Mouse (Mus musculus) lung, postnatal 36 days (tissue): ENCODE measurements around the gene Fkbp2.
A peak's percentile ranks its signal among the peaks of the same experiment; 100 is the strongest.

ENCODE experiments used
- DNase-seq: peaks from one replicate; pipeline ENCODE4 v3.0.0; 2022; ENCODE audit warnings: mixed read lengths

Gene Fkbp2

DNA sequence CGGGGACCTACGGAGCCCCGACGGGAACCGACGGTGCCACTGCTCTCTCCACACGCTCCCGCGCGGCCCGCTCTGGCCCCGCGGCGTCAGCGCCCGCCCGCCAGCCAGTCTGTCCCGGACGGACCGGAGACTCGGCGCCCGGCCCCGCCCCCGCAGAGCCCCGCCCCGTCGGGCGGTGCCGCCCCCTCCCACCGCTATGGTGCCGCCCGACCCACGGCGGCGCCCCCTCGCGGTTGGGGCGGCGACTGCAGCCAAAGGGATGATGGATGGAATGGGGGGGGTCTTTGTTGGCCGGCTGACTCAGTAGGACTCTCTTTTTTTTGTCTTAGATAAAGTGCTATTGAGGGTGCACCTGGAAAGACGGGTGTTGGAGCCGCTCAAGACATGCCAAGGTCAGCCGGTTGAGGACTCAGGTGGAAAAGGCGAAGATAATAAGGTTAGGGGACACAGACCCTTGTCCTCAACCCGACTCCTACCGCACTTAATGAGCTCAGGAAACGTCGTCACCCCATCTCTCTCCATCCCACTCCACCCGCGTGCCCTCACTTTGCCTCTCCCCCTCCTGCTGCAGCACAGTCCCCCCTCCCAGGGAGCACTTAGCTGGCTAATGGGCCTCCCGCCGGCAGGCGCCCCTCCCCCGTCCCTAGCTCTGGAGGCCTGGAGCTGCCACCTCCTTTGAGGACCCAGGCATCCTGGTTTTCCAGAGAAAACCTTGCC, 10.5 kb downstream of the Fkbp2 start:
- peak; percentile 75 for DNase-seq

DNA sequence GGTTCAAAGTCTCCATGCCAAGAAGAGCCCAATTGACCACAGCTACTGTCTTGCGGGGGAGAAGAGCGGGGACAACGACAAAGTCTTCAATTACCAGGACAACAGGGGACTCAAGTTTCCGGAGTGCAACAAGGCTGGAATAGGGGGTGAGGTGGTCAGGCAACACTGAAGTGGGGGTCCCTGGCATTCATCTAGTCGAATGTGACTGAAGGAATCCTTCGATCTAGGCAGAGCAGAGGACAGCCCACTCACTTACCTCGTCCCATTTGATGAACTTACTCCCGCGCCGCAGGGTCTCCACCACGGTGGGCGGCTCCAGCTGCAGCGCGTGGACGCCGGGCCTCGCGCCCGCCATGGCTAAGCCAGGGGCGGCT, 11.0 kb downstream of the Fkbp2 start:
- DNase-seq: no peak

DNA sequence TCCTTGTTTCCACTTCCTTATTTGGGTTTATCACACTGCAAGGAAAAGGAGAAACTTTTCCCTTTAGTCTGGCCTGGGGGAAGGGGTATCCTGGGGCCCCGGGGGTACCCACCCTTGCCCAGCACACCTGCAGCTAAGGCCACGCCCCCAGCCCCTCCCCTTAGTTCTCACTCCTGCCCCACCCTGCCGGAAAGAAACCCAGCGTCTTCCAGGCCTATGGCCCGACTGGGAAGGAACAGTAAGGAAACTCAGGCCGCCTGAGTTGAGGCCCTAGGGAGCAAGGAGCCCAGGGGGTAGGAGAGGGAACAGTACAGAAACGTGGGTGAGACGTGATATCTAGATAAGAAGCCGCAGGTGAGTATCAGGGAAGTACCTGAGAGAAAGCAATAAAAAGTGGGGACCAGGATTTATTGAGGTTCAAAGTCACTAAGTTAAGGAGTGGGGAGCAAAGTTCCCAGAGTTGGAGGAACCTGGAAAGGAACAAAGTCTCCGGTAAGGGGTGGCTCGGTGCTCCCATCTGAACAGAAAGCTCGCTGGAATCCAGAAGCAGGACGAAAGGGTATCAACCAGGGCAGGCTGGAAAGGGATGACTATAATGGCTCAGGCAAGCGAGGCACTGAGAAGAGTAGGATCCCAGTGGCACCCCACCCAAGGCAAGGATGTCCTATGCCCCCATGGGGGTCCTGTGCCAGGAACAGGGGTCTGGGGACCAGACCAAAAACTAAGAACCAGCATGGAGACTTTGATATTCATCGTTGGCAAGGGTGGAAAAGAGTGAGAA, 11.6 kb downstream of the Fkbp2 start:
- DNase-seq: peak; percentile 76

DNA sequence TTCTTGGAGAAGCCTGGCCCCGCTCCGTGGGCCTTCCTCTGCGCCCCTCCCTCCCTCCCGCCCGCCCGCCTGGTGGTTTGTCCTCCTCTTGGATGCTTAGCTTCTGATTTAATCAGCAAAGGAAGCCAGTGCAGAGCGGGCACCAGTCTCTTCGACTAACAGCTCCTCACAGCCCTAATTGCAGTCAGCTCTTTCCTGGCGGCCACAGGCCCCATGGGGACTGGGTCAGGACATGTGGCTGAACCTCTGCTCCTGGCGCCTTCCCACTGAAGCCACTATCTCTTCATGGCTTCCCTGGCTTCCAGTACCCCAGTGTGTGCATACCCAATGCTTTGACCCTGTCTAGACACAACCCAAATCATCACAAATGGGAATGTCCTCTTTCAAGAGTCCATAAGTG, 23.8 kb downstream of the Fkbp2 start:
- DNase-seq: no peak

DNA sequence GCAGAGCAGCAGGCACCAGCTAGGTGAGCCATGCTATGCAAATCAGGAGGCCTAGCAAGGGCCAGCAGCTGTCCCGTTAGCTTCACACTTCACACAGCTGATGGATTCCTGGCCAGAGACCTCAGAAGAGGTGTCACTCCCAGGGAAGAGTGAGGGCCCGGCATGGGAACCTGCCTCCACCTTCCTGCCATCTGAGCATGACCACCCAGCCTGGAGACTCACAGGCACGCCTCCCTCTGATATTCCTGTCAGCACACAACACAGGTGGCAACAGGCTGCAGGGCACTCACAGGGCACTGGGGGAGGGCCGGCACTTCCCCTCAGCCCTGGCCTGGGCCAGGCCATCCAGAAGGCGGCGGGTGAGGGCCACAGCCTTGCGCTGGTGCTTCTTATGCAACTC, 24.9 kb downstream of the Fkbp2 start:
- DNase-seq: no peak

DNA sequence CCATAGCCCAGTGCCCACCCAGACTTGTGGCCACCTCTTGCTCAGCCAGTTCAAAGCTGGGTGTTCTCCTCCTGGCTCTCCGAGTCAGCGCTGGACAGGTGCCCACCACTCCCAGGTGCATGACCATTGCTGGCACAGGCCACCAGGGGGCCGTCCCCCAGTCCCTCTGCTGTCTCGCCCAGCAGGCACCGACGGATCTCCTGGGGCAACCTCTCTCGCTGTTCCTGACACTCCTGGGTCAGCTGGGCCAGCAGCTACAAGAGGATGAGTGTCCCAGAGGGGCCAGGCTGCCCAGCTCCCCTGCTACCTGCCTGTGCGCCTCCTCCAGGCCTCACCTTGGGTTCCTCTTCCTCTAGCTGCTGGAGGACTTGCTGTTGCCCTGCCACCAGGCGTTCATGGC, 26.3 kb downstream of the Fkbp2 start:
- peak; percentile 77 for DNase-seq

DNA sequence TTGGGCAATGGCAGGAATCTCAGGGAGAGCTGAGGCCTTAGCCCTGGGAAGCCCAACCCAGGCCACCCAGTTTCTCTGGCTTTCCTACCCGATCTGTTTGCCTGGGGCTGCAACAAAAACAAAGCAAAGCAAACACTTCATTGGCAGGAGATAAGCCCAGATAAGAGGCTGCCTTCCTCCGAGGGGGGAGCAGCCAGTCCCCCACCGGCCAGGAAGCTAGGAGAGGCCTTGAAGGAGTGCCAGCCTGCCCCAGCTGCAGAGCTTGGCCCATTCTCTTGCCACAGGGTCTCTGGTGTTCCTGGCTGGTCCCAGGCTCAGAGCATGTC, 27.6 kb downstream of the Fkbp2 start:
- DNase-seq: peak; percentile 91

DNA sequence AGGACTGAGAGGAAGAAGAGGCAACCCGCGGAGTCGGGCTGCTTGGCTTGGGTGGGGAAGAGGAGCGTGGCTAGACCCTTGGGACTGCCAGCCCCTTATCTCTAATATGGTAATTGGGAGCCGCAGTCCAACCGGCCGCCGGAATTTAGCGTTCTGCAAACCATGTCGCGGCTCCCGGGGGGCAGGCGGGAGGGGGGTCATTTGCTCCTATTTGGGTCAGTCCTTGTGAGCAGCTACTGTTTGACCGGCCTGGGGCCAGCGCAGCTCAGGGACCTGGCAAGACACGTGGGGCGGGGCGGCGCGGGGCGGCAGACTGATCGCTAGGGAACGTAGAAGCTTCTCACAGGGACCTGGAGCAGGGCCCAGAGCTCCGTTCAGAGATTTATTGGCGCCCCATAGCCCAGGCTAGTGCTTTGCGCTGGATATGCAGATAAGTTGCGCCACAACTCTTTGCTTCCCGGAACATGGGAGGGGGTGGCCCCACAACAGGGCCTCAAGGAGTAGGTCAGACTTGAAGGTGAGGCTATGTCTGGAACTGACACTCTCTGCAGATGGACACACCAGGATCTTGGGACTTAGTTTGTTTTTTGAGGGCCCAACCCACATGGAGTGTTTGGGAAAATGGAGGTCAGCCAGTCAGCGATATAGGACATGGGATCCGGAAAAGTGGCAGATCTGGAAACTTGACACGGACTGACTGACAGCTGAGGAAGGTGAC, 28.1 kb downstream of the Fkbp2 start:
- DNase-seq: peak; percentile 84

DNA sequence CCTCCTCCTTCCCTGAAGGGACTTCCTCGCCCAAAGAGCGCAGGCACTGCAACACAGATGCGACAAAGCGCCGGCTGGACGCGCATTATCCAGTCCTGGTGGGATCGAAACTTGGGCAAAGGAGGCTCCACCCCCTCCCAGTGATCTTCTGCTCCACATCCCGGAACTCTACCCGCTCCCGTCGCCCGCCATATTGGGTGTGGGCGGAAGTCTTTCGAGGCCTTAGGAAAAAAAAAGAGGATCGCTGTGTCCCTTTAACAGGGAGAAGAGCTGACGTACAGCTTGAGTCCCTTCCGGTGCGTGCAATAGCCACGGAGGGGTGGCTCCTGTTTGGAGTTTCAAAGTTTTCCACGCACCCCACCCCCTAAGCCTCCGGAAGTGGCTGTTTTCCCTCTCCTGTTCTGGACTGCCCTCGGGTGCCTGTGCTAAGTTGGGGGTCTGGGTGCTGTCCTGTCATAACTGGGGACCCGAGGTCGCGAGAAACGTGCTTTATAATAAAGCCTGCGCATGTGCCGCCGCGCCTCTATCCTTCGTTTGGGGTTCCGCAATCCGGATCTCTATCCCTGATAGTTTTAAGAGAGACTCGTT, 28.8 kb downstream of the Fkbp2 start:
- DNase-seq: peak; percentile 98

DNA sequence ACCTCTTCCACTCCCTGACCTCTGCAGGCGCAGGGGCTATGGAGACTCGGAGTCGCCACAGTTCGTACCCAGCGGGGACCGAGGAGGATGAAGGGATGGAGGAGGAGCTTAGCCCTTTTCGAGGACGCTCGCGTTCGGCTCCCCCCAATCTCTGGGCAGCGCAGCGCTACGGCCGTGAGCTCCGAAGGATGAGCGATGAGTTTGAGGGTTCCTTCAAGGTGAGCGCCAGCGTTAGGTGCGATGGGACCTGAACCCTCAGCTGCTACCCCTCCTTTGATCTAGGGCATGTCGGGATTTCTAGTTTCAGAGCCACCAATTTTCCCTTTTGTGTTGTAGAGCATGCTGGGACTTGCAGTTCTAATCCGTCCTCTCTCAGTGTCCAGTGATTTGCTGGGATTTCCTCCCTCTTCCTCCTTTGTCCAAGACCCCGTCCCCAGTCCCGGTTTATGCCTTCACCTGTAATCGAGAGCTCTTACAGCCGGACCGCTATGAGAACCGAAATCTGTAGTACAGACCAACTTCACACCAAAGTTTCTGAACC, 29.6 kb downstream of the Fkbp2 start:
- DNase-seq: peak; percentile 56

DNA sequence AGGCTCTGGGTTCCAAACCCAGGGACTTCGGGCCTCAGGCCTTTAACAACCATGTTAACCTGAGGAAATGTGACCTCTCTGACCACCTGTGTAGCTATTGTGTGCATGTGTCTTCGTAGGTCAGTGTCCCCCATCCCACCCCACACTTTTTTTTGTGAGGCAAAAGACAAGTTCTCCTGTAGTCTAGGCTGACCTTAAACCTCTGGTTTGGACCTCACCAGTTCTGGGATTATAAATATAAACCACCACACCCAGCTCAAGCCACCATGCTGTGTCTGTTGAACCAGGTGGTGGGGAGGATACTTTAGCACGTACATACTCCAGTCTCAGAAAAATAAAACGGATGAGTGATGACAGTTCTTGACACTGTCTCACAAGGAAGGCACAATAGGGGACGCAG, 30.4 kb downstream of the Fkbp2 start:
- DNase-seq: no peak

DNA sequence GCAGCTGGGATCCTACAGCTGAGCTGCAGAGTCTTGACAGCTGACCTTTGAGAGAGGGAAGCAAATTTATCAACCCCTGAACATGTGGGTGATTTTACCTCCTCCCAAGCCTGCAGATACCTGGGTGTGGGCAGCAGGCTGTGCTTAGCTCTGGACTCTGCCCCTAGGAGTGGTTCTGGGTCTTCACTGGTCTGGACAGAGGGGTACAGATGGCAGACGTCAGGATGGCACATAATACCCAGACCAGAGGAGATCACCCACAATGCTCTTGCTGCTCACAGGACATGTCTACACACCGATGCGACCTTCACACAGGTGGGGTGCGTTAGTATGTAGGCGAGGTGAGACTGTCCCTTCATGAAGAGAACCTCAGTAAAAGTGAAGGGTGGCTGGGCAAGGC, 30.8 kb downstream of the Fkbp2 start:
- no peak for DNase-seq

DNA sequence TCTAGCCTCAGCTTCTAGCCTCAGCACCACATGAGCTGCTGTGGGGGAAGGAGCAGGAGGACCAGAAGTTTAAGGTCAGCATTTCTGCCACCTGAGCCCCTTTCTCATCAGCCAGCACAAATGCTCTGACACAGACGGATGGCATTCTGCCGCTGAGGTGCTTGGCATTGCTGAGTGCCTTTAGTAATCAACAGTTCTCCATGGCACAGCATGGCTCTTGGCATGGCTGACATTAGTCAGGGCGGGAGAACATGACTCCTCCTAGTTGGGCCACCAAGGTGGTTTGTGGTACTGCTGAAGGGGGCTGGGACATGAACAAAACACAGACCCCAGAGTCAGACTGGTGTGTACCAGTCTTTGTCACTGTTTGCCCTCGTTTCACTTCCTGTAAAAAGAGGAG, 32.1 kb downstream of the Fkbp2 start:
- no peak for DNase-seq

DNA sequence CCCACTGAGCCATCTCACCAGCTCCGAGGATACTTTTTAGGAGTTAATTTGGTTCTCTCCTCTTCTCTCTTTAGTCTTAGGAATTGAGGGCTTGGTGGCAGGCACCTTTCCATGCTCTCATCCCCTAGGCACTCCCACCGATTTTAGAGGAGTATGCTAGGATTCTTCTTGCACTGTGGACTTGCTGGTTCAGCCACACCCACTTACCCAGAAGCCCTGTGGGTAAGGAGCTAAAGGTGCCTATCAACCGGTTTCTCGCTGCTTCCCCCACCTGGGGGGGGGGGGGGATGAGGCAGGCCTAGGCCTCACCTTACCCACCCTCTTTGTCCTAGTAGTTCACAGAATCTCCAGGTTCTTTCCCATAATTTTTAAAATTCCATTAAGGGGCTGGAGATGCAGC, 32.6 kb downstream of the Fkbp2 start:
- no peak for DNase-seq

DNA sequence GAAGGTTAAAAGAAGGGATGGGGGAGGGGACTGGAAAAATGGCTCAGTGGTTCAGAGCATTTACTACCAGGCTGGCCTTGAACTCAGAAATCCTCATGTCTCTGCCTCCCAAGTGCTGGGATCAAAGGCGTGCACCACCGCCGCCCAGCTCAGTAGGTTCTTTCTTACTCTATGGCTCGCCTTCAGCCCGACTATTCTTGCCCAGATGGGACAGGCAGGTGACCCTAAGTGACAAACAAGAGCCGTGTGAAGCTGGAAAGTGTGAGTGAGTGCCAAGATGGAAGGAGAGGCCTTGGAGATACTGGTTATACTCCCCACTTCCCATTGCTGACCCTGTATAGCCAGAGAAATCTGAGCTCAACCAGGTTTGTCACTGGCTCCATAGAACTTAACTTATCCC, 36.6 kb downstream of the Fkbp2 start:
- no peak for DNase-seq

DNA sequence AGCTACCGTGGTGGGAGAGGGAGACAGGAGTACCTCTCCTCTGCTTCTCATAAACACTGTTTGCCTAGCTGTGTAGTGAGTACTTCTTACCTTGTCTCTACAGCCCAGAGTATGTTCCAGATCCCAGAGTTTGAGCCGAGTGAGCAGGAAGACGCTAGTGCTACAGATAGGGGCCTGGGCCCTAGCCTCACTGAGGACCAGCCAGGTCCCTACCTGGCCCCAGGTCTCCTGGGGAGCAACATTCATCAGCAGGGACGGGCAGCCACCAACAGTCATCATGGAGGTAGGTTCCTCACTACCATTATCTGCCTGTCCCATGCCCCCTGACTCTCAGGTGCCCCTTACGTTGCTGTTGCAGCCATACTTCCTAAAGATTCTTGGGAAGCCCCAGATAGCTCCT, 37.5 kb downstream of the Fkbp2 start:
- DNase-seq: no peak

DNA sequence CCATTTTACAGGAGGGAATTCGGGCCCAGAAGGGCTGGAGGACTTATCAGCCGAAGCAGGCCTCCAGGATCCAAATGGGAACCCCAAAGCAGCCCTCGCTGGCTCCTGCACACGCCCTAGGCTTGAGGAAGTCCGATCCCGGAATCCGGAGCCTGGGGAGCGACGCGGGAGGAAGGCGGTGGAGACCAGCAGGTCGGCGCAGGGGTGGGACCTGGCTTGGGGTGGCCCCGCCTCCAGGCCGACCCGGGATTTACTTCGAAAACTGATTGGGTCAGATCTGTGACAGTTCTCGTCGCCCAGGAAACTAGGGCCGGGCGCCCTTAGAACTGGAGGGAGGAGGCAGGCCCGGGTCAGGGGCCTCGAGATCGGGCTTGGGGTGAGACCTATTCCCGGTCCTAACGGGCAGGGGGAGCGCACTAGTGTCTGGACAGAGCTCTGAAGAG, 38.0 kb downstream of the Fkbp2 start, which contains the start of gene Gpr137:
Gpr137 (minus strand) TSS at position 232 of the 443 bp plus-strand sequence.
- peak; percentile 99 for DNase-seq

DNA sequence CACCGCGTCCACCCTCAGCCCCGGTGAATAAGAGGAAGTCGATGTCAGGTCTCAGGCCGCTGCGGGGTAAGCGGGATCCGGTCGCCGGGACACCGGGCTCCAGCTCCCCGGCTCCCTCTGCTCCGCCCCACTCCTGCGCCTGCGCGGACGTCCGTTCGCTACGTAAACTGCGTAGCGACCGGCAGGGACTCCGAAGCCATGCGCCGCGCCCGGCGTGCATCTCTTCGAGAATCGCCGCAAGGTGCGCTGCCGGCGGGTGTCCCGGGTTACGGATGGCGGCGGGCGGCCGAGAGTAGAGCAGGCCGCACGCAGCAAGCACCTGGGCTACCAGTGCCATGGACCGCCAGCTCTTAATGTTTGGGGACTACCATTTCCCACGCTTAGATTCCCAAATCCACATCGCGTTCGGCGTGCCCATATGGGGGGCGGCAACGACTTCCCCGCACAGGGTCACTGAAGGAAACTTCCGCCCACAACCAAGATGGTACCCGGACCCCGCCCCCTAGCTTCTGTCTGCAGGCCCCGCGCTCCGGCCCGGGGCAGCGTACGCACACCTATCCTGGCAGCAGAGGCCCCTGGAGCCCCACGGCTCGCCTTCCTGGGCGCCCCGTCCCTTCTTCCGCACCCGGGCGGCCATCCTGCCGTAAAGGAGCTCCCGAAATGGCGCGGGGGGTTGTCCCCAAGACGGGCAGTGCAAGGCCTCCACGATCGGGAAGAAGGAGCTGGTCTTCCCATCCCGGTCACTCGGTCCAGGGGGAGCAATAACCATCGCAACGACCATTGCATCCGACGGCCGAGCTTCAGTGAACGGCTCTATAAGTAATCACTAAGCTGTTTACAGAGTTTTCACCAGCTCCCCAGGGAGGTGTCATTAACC, 38.7 kb downstream of the Fkbp2 start, which contains the start of gene Bad:
Bad (plus strand) TSS at position 490 of the 877 bp plus-strand sequence.
- DNase-seq: peak; percentile 95

DNA sequence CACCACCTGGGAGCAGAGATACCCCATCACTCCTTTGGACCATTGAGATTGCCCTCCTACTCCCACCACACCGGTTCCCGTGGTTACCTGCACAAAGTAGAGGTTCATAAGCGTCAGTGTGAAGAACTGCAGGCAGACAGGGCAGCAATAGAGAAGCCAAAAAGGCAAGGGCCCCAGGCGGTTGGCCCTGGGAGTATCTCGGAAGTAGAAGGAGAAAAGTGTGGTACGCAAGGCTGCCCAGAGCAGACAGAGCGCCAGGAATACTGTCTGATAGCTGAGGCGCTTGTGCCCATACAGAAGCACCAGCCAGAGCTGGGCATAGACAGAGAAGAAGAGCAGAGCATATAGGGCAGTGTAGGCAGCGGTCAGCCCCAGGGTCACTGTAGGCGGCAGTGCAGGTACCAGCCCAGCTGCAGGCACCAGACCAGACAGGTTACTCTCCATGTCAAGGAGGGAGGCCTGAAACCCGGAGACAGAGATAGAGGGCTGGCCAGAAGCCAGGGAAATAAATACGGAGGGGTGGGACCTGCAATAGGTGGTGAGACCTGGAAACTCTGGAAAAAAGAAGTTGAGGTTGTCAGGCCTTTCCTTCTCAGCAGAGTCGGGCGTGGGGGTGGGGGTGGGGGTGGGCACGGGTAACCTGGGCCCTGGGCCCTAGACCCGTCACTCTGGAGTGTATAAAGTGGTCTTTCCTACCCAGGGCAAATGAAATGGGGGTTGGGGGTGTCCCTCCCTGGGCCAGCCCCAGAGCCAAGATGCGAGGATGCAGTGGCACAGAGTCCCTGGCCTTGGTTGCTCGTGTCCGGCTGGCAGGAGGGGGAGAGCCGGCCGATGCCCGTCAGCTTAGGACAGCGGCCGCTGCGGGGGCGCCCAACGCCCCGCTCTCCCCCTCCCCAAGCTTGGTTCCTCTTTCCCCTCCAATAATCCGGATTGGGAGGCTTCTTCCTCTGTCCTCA, 39.6 kb downstream of the Fkbp2 start:
- DNase-seq: no peak

DNA sequence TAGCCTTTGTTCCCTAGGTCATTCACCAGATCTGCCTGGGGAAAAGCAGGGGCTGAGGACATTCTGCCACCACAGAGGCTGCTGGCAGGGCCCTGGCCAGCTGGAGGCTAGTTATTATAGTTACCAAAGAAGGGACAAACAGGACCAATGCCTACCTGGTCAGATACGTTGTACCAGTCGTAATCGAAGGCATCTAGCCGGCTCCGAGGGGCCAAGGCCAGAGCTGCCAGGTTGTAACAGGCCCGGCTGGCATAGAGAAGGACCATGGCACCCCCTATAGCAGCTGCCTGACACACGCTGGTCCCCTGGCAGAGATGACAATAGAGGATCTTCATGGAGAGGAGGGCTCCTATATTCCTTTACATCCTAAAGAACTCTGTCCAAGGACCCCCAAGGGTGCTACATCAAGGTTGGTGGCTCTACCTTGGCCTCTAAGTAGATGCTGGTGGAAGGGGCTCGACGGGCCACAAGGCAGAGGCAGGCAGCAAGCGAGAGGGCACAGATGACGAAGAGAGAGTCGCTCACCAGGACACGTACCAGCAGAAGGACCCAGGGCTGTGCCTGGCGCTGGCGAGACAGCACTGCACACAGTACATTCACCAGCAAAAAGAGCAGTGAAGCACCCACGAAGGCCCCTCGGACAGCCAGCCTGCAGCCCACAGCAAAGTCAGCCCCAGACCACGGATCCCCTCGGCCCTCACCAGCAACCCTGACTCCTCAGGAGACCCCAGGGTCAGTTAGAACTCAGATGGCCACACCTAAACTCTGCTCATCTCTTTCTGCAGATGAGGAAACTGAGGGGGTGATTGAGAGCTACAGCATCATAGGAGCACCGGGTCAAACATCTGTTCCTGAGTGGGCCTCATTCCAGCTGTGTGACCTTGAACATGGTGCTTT, 40.9 kb downstream of the Fkbp2 start:
- no peak for DNase-seq
